Mouse (Mus musculus) natural killer cell, adult 2 months (primary cell): ENCODE results near the gene Kif6.

Experiments used
- DNase-seq, 2 experiments: peaks; one replicate each; pipeline ENCODE4 v3.0.0; 2022; ENCODE audit warnings: low spot score in 2 of 2

Gene Kif6

GRCm38 (mm10) chr17:49737217-49737774 is 122.4 kb downstream of the Kif6 start:
- no peak for DNase-seq

GRCm38 (mm10) chr17:49738351-49738750 is 123.4 kb downstream of the Kif6 start:
- DNase-seq = no peak

GRCm38 (mm10) chr17:49739896-49740679 is 125.2 kb downstream of the Kif6 start:
- DNase-seq = no peak

- DNase-seq = no peak
Measured at GRCm38 (mm10) chr17:49741172-49741571, 126.2 kb downstream of the Kif6 start.

- no peak for DNase-seq
Measured at GRCm38 (mm10) chr17:49741927-49742326, 127.0 kb downstream of the Kif6 start.

GRCm38 (mm10) chr17:49743580-49744463 is 128.9 kb downstream of the Kif6 start:
- no peak for DNase-seq

- DNase-seq = no peak
Measured at GRCm38 (mm10) chr17:49750889-49751324, 136.0 kb downstream of the Kif6 start.

GRCm38 (mm10) chr17:49753874-49754273 is 138.9 kb downstream of the Kif6 start:
- no peak for DNase-seq

- DNase-seq = no peak
Measured at GRCm38 (mm10) chr17:49756862-49757261, 141.9 kb downstream of the Kif6 start.

- DNase-seq = no peak
Measured at GRCm38 (mm10) chr17:49759047-49759446, 144.1 kb downstream of the Kif6 start.

- DNase-seq = no peak
Measured at GRCm38 (mm10) chr17:49761260-49761659, 146.3 kb downstream of the Kif6 start.

GRCm38 (mm10) chr17:49761838-49762237 is 146.9 kb downstream of the Kif6 start:
- no peak for DNase-seq

- no peak for DNase-seq
Measured at GRCm38 (mm10) chr17:49764963-49765362, 150.0 kb downstream of the Kif6 start.

GRCm38 (mm10) chr17:49767717-49768370 is 152.9 kb downstream of the Kif6 start:
- DNase-seq = no peak

GRCm38 (mm10) chr17:49771703-49772315 is 156.9 kb downstream of the Kif6 start:
- no peak for DNase-seq

GRCm38 (mm10) chr17:49777115-49777839 is 162.3 kb downstream of the Kif6 start:
- DNase-seq = no peak

GRCm38 (mm10) chr17:49779066-49779465 is 164.1 kb downstream of the Kif6 start:
- DNase-seq = no peak

- no peak for DNase-seq
Measured at GRCm38 (mm10) chr17:49779576-49779975, 164.6 kb downstream of the Kif6 start.

GRCm38 (mm10) chr17:49785851-49786250 is 170.9 kb downstream of the Kif6 start:
- no peak for DNase-seq

GRCm38 (mm10) chr17:49787351-49787750 is 172.4 kb downstream of the Kif6 start:
- no peak for DNase-seq
